Mouse (Mus musculus) MEL (cell line): ENCODE data around the gene Esam. TPM values are rescaled to one million over a fixed set of nuclear protein-coding genes. Genes with fewer than 3 reads are reported as not detected.

ENCODE experiments used
- DNase-seq: peaks from one replicate; pipeline ENCODE4 v3.0.0; 2011; ENCODE audit warnings: low read depth, low spot score
- H3K27ac ChIP-seq: 2 replicates; pipeline ENCODE4 v1.5.1; 2012; ENCODE audit warnings: low read depth, mild to moderate bottlenecking, control low read depth, low read length, moderate library complexity; ENCODE audit not compliant: control insufficient read depth
- H3K27me3 ChIP-seq, 2 experiments: fragments of 150-350 bp in 1 of 2; sonication (generic) in 1 of 2; 2 replicates each; pipeline ENCODE4 v1.6.1; 2012; ENCODE audit warnings: low read length in 2 of 2, mild to moderate bottlenecking in 2 of 2, improper control_type of control experiment in 1 of 2, moderate library complexity in 1 of 2; ENCODE audit not compliant: insufficient read depth in 2 of 2, control insufficient read depth in 1 of 2
- H3K36me3 ChIP-seq, 2 experiments: 2 replicates each; pipeline ENCODE4 v1.6.1; 2012 to 2014; ENCODE audit warnings: low read length in 2 of 2, improper control_type of control experiment in 1 of 2, inconsistent platforms in 1 of 2, mild to moderate bottlenecking in 1 of 2; ENCODE audit not compliant: insufficient read depth in 2 of 2, control insufficient read depth in 1 of 2
- H3K4me1 ChIP-seq, 2 experiments: fragments of 150-350 bp in 1 of 2; sonication (generic) in 1 of 2; 2 replicates each; pipeline ENCODE4 v1.6.1; 2012; ENCODE audit warnings: low read length in 2 of 2, improper control_type of control experiment in 1 of 2, mild to moderate bottlenecking in 1 of 2; ENCODE audit not compliant: insufficient read depth in 2 of 2, control insufficient read depth in 1 of 2
- H3K4me3 ChIP-seq, 2 experiments: fragments of 150-350 bp in 1 of 2; sonication (generic) in 1 of 2; 2 replicates each; pipeline ENCODE4 v1.5.1; 2012; ENCODE audit warnings: low read depth in 2 of 2, low read length in 2 of 2, mild to moderate bottlenecking in 2 of 2, moderate library complexity in 2 of 2, control low read depth in 1 of 2, improper control_type of control experiment in 1 of 2; ENCODE audit not compliant: control insufficient read depth in 1 of 2, insufficient read depth in 1 of 2
- H3K79me2 ChIP-seq: 2 replicates; pipeline ENCODE4 v1.6.1; 2012; ENCODE audit warnings: mild to moderate bottlenecking, low read length, moderate library complexity; ENCODE audit not compliant: control insufficient read depth, poor library complexity, insufficient read depth
- H3K9ac ChIP-seq: 2 replicates; pipeline ENCODE4 v1.6.1; 2012; ENCODE audit warnings: low read depth, mild to moderate bottlenecking, control low read depth, low read length, moderate library complexity; ENCODE audit not compliant: control insufficient read depth, poor library complexity, severe bottlenecking
- H3K9me3 ChIP-seq: fragments of 150-350 bp; sonication (generic); replicated peaks from 2 replicates; pipeline ENCODE4 v1.6.1; 2012; ENCODE audit warnings: mild to moderate bottlenecking, low read length, improper control_type of control experiment, moderate library complexity; ENCODE audit not compliant: insufficient read depth
- BHLHE40 ChIP-seq: IDR thresholded peaks from 2 replicates; pipeline ENCODE4 v1.6.1; 2012; ENCODE audit warnings: low read depth, mild to moderate bottlenecking, inconsistent platforms, low read length, improper control_type of control experiment, borderline replicate concordance
- CHD1 ChIP-seq: IDR thresholded peaks from 2 replicates; pipeline ENCODE4 v1.6.1; 2012; ENCODE audit warnings: low read depth, mild to moderate bottlenecking, inconsistent platforms, low read length, improper control_type of control experiment
- CTCF ChIP-seq, 3 experiments: IDR thresholded peaks in 2 of 3; conservative IDR thresholded peaks in 1 of 3; 2 replicates each; pipeline ENCODE4 v1.5.1; 2011 to 2012; ENCODE audit warnings: low read length in 3 of 3, low read depth in 2 of 3, mild to moderate bottlenecking in 2 of 3, improper control_type of control experiment in 1 of 3, inconsistent platforms in 1 of 3, mixed read lengths in 1 of 3, moderate library complexity in 1 of 3; ENCODE audit not compliant: control insufficient read depth in 1 of 3, insufficient read depth in 1 of 3, poor library complexity in 1 of 3, severe bottlenecking in 1 of 3
- E2F4 ChIP-seq: IDR thresholded peaks from 2 replicates; pipeline ENCODE4 v1.6.1; 2011; ENCODE audit warnings: low read depth, low read length, improper control_type of control experiment, borderline replicate concordance
- EP300 ChIP-seq, 2 experiments: IDR thresholded peaks; 2 replicates each; pipeline ENCODE4 v1.6.1; 2011; ENCODE audit warnings: improper control_type of control experiment in 2 of 2, low read length in 2 of 2, low read depth in 1 of 2, mild to moderate bottlenecking in 1 of 2
- ETS1 ChIP-seq: IDR thresholded peaks from 2 replicates; pipeline ENCODE4 v1.6.1; 2012; ENCODE audit warnings: low read depth, mild to moderate bottlenecking, inconsistent platforms, low read length, improper control_type of control experiment, moderate library complexity
- GATA1 ChIP-seq: IDR thresholded peaks from 2 replicates; pipeline ENCODE4 v1.6.1; 2011; ENCODE audit warnings: low read depth, low read length, improper control_type of control experiment
- KAT2A ChIP-seq: conservative IDR thresholded peaks from 2 replicates; pipeline ENCODE4 v1.6.1; 2012; ENCODE audit warnings: low read depth, low read length, improper control_type of control experiment, inconsistent platforms
- MAZ ChIP-seq: IDR thresholded peaks from 2 replicates; pipeline ENCODE4 v1.6.1; 2012; ENCODE audit warnings: low read depth, mild to moderate bottlenecking, inconsistent platforms, low read length, improper control_type of control experiment
- MXI1 ChIP-seq: IDR thresholded peaks from 2 replicates; pipeline ENCODE4 v1.6.1; 2011; ENCODE audit warnings: mild to moderate bottlenecking, low read depth, low read length, improper control_type of control experiment
- NELFE ChIP-seq: IDR thresholded peaks from 2 replicates; pipeline ENCODE4 v1.6.1; 2011; ENCODE audit warnings: low read depth, low read length, improper control_type of control experiment
- POLR2A ChIP-seq, 2 experiments: IDR thresholded peaks; 2 replicates each; pipeline ENCODE4 v1.6.1; 2011 to 2012; ENCODE audit warnings: low read length in 2 of 2, mild to moderate bottlenecking in 2 of 2, control low read depth in 1 of 2, improper control_type of control experiment in 1 of 2, low read depth in 1 of 2, moderate library complexity in 1 of 2; ENCODE audit not compliant: control insufficient read depth in 1 of 2, insufficient read depth in 1 of 2, poor library complexity in 1 of 2
- POLR2AphosphoS2 ChIP-seq: IDR thresholded peaks from 2 replicates; pipeline ENCODE4 v1.6.1; 2011; ENCODE audit warnings: low read length, improper control_type of control experiment
- RCOR1 ChIP-seq: IDR thresholded peaks from 2 replicates; pipeline ENCODE4 v1.6.1; 2012; ENCODE audit warnings: low read depth, mild to moderate bottlenecking, inconsistent platforms, low read length, improper control_type of control experiment
- TAL1 ChIP-seq: IDR thresholded peaks from 2 replicates; pipeline ENCODE4 v1.6.1; 2012; ENCODE audit warnings: mild to moderate bottlenecking, inconsistent platforms, low read length, moderate library complexity, mixed read lengths
- TCF12 ChIP-seq: IDR thresholded peaks from 2 replicates; pipeline ENCODE4 v1.6.1; 2014; ENCODE audit warnings: low read depth, mild to moderate bottlenecking, inconsistent platforms, low read length, improper control_type of control experiment, moderate library complexity
- USF1 ChIP-seq: IDR thresholded peaks from 2 replicates; pipeline ENCODE4 v1.6.1; 2014; ENCODE audit warnings: low read depth, mild to moderate bottlenecking, inconsistent platforms, low read length, improper control_type of control experiment, moderate library complexity
- ZC3H11A ChIP-seq: IDR thresholded peaks from 2 replicates; pipeline ENCODE4 v1.6.1; 2012; ENCODE audit warnings: low read depth, mild to moderate bottlenecking, inconsistent platforms, low read length, improper control_type of control experiment
- ZMIZ1 ChIP-seq: IDR thresholded peaks from 2 replicates; pipeline ENCODE4 v1.6.1; 2012; ENCODE audit warnings: low read depth, mild to moderate bottlenecking, inconsistent platforms, low read length, improper control_type of control experiment, moderate library complexity
- polyA plus RNA-seq, 2 experiments: library from polyadenylated mRNA; stranded (reverse) in 1 of 2; unstranded in 1 of 2; fragments of >175 nt in 1 of 2; fragments of >200 nt in 1 of 2; gene quantifications; 2 replicates each; pipeline versions ENCODE4 v1.2.1 to v1.2.4; 2012; ENCODE audit warnings: low replicate concordance in 2 of 2, low read depth in 1 of 2; ENCODE audit not compliant: insufficient read length in 2 of 2, insufficient read depth in 1 of 2, missing spikeins in 1 of 2
- total RNA-seq: library from RNA; depleted of rRNA; stranded (reverse); fragments of 300-350 nt; gene quantifications from 2 replicates; pipeline ENCODE4 v1.2.3, GENCODE M21; 2012; rRNA removed

Gene Esam
- total and polyA plus RNA-seq, 3 experiments: 0.23 to 0.89 TPM; not detected in 1

DNA sequence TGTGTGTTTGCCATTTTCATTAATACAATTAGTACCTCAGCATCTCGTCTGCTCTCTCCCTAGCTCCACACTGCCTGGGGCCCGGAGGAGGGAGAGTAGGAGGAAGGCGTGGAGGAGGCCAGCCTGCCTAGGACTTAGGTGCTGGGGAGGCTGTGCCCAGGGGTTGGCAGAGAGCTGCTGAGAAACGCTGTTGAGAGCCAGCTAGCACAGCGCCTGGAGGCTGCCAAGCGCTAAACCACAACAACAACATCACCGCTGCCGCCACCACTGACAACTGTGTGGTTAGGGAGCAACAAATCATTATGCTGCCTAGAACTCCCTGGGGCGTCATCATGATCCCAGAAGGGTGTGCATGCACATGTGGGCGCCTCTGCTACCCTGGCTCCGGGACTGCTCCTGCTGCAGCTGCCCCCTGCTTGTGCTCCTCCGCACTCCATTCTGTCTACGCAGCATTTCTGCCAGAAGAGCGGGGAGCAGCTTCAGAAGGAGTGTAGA, 48.6 kb downstream of the Esam start (continued):
- TF ChIP-seq TCF12 (no peak), GATA1 (no peak)
- TF ChIP-seq, all 39 proteins: peak for 0

- Histone ChIP-seq H3K27ac (no peak overlapping the region), H3K4me3 (no peak overlapping the region), H3K9ac (no peak overlapping the region), H3K4me1 (no peaks in the 10 kb centered on the region), H3K36me3 (no peaks in the 10 kb centered on the region)
- no peak for TF ChIP-seq ZMIZ1
- no peak for TF ChIP-seq TCF12
- TF ChIP-seq POLR2A (IDR thresholded peaks at IDR 0.05; ENCODE audit: control insufficient read depth in 1 of 2, insufficient read depth in 1 of 2, low read depth in 1 of 2, low read length in 2 of 2, poor library complexity in 1 of 2): no peak
- TF ChIP-seq RCOR1: no peak
- TF ChIP-seq ETS1: no peak
- TF ChIP-seq BHLHE40: no peak
- TF ChIP-seq ZC3H11A: no peak
- TF ChIP-seq GATA1: no peak
- no peak for TF ChIP-seq MAZ
- TF ChIP-seq USF1: no peak
- no peak for TF ChIP-seq TAL1
- no peak for TF ChIP-seq CHD1
- TF ChIP-seq POLR2AphosphoS2: no peak
- TF ChIP-seq, all 39 proteins: peak for 0
- Histone ChIP-seq H3K79me2 (no peaks in the 10 kb centered on the region), H3K9me3 (no peaks in the 10 kb centered on the region), H3K27me3 (no peaks in the 10 kb centered on the region)
- no peak for DNase-seq
Measured at GRCm38 (mm10) chr9:37583594-37583993, 55.7 kb downstream of the Esam start.

- TF ChIP-seq CTCF (IDR thresholded peaks at IDR 0.05 in 2 of 3, conservative IDR thresholded peaks at IDR 0.05 in 1 of 3; ENCODE audit: control insufficient read depth in 1 of 3, insufficient read depth in 1 of 3, low read depth in 2 of 3, low read length in 3 of 3, poor library complexity in 1 of 3, severe bottlenecking in 1 of 3) (no peak), USF1 (no peak), MXI1 (no peak), KAT2A (no peak), NELFE (no peak), ETS1 (no peak), E2F4 (no peak), MAZ (no peak), EP300 (IDR thresholded peaks at IDR 0.05; ENCODE audit: low read depth in 1 of 2, low read length in 2 of 2) (no peak)
- no peak for DNase-seq
- no peaks in the 10 kb centered on the region for H3K27me3 ChIP-seq
- H3K79me2 ChIP-seq: no peaks in the 10 kb centered on the region
- H3K4me1 ChIP-seq: no peaks in the 10 kb centered on the region
- H3K9me3 ChIP-seq: no peaks in the 10 kb centered on the region; the same call in 1 of the 2 replicates
- no peak overlapping the region for H3K4me3 ChIP-seq
- H3K9ac ChIP-seq: no peak overlapping the region
- H3K27ac ChIP-seq: no peak overlapping the region
- no peaks in the 10 kb centered on the region for H3K36me3 ChIP-seq
Measured at GRCm38 (mm10) chr9:37586718-37587117, 58.8 kb downstream of the Esam start.

Other genes with a start within 250 kb of the Esam start
- 3.7 and 4.3 TPM in 2 replicates for gene Ccdc15, start 179.6 kb upstream of the Esam start, total RNA-seq
- gene Ccdc15, start 179.6 kb upstream of the Esam start, polyA plus RNA-seq: 1 to 10 TPM in 1 of 2 experiments, not detected in 1; 4.0 TPM
- gene Hepacam, start 160.7 kb upstream of the Esam start, total RNA-seq: 0.04 TPM in 1 of 2 replicates, not detected in the other
- gene Hepacam, start 160.7 kb upstream of the Esam start, polyA plus RNA-seq: under 1 TPM in 1 of 2 experiments, not detected in 1; 0.01 TPM
- gene Robo4, start 126.2 kb upstream of the Esam start, total RNA-seq: not detected in 2 replicates
- not detected for gene Robo4, start 126.2 kb upstream of the Esam start, polyA plus RNA-seq
- gene Robo3, start 94.8 kb upstream of the Esam start, total RNA-seq: not detected in 2 replicates
- not detected for gene Robo3, start 94.8 kb upstream of the Esam start, polyA plus RNA-seq
- 15.5 and 16.1 TPM in 2 replicates for gene Msantd2, start 38.8 kb upstream of the Esam start, total RNA-seq
- 10 to 100 TPM in 1 of 2 experiments, not detected in 1; 26.2 TPM for gene Msantd2, start 38.8 kb upstream of the Esam start, polyA plus RNA-seq
- not detected in 2 replicates for gene Vsig2, start 11.2 kb downstream of the Esam start, total RNA-seq
- gene Vsig2, start 11.2 kb downstream of the Esam start, polyA plus RNA-seq: under 1 TPM in 1 of 2 experiments, not detected in 1; 0.64 TPM
- gene Nrgn, start 24.8 kb downstream of the Esam start, total RNA-seq: 0.58 and 0.78 TPM in 2 replicates
- 10 to 100 TPM in 1 of 2 experiments, not detected in 1; 43.5 TPM for gene Nrgn, start 24.8 kb downstream of the Esam start, polyA plus RNA-seq
- 4.9 and 5.1 TPM in 2 replicates for gene Siae, start 27.6 kb downstream of the Esam start, total RNA-seq
- gene Siae, start 27.6 kb downstream of the Esam start, polyA plus RNA-seq: 1 to 10 TPM in 1 of 2 experiments, not detected in 1; 9.2 TPM
- gene Spa17, start 85.6 kb downstream of the Esam start, total RNA-seq: 0.46 and 1.2 TPM in 2 replicates
- 1 to 10 TPM in 1 of 2 experiments, not detected in 1; 2.6 TPM for gene Spa17, start 85.6 kb downstream of the Esam start, polyA plus RNA-seq
- 140 and 159 TPM in 2 replicates for gene Tbrg1, start 129.2 kb downstream of the Esam start, total RNA-seq
- gene Tbrg1, start 129.2 kb downstream of the Esam start, polyA plus RNA-seq: 100 to 1,000 TPM in 1 of 2 experiments, not detected in 1; 127 TPM
- 0.33 and 0.42 TPM in 2 replicates for gene Panx3, start 141.2 kb downstream of the Esam start, total RNA-seq
- under 1 TPM in 1 of 2 experiments, not detected in 1; 0.17 TPM for gene Panx3, start 141.2 kb downstream of the Esam start, polyA plus RNA-seq
- gene Olfr160, start 188.2 kb downstream of the Esam start, total RNA-seq: not detected in 2 replicates
- gene Olfr160, start 188.2 kb downstream of the Esam start, polyA plus RNA-seq: not detected
- not detected in 2 replicates for gene Olfr874, start 217.0 kb downstream of the Esam start, total RNA-seq
- gene Olfr874, start 217.0 kb downstream of the Esam start, polyA plus RNA-seq: not detected
- gene Olfr875, start 243.8 kb downstream of the Esam start, total RNA-seq: not detected in 2 replicates
- not detected for gene Olfr875, start 243.8 kb downstream of the Esam start, polyA plus RNA-seq